Mouse (Mus musculus): Measurements from ENCODE around the gene AC170998.1.

The AC170998.1 gene

DNA sequence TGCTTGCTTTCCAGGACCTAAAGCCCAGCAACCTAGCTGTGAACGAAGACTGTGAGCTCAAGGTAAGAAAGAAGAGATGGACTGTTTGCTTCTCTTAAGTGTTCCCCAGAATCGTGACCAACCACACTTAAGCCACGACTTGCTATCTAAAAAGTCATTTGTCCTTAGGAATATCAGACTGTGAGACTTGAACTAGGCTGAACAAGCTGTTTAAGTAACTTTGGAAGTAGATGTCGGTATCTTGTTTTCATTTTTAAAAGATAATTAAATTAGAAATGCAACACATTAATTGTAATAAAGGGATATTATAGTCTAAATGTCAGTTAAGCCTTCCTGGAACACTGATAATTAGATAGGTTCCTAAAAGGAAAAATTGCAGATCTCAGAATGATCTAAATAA lies at the start of gene AC170998.1:
TSS of gene AC170998.1 (plus strand) at position 301 of the 400 bp plus-strand sequence.
- DNase-seq (ENCODE audit: low read depth) = no peak

DNA sequence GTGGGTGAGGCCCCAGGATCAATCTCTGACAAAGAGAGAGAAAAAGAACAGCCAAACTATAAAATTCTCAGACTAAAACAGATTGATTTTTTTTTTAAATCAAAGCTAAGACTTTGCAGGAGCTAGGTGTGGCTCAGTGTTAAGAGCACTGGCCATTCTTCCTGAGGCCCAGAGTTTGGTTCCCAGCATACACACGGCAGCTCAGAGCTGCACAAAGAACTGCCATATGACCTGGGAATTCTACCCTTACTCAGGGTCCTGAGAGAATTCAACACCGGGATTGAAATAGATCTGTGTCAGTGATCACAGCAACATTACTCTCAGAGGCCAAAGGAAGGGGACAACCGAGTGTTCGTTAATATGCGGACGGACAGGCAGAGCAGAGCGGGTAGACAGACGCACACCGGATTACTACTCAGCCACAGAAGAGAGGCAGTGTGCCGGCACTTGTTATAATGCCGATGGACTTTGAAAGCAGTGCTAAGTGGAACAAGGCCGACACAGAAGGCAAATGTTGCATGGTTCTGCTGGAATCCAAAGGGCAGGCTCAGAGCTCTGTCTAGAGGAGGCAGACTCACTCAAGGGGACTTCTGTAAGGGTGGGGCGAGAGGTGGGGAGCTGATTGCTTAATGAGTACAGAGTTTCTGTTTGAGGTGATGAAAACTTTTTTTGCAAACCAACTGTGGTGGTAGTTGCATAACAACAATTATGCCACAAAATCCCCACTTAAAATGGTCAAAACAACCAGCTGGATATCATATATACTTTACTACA lies 43.4 kb upstream of the AC170998.1 start:
- DNase-seq (ENCODE audit: low read depth) = no peak

DNA sequence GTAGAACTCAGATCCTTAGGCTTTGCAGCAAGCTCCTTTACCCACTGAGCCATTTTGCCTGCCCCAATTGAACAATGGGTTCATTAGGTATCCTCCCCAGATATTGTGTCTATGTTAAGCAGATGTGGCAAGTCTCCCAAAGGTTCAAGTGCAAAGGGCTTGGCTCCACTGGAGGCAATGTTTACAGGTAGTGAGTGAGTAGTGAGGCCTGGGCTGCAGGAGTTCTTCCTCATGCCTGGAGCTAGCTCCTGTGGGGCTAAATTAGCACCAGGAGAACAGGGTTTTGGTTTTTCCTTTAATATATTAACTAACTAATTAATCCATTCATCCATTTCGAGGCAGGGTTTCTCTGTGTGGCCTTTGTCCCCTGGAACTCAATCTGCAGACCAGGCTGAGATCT lies 42.3 kb upstream of the AC170998.1 start:
- no peak for DNase-seq (ENCODE audit: low read depth)

DNA sequence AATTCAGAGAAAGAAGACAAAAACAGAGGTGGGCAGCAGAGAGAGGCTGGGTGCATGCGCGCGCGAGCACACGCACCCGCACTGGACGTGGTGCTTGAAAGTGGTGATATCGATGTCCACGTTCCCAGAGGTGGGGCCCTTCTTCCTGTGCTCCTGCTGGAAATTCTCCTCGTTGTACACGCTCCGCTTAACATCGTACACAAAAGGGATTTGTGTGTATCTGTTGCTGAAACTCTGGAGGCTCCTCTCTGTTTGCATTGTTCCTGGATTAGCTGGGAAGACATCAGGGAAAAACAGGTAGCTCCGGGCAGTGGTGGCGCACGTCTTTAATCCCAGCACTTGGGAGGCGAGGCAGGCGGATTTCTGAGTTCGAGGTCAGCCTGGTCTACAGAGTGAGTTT lies 41.3 kb upstream of the AC170998.1 start:
- DNase-seq (ENCODE audit: low read depth) = no peak

DNA sequence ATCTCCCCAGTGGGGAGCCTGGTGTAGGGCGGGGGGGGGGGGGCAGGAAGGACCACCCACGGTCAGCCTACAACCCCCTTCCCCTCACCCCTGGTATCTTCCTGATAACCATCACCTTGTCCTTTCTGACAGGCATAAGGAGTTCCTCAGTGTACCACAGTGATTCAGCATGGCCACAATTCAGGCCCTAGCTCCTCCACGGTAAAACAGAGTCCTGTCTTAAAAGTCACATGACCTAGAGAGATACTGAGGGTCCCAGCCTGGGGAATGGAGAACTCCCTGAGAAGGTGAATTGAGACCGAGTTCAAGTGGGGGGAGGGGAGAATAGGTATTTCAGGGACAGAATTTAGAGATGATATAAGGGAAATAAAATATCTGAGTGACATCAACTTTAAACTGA lies 38.5 kb upstream of the AC170998.1 start:
- no peak for DNase-seq (ENCODE audit: low read depth)

DNA sequence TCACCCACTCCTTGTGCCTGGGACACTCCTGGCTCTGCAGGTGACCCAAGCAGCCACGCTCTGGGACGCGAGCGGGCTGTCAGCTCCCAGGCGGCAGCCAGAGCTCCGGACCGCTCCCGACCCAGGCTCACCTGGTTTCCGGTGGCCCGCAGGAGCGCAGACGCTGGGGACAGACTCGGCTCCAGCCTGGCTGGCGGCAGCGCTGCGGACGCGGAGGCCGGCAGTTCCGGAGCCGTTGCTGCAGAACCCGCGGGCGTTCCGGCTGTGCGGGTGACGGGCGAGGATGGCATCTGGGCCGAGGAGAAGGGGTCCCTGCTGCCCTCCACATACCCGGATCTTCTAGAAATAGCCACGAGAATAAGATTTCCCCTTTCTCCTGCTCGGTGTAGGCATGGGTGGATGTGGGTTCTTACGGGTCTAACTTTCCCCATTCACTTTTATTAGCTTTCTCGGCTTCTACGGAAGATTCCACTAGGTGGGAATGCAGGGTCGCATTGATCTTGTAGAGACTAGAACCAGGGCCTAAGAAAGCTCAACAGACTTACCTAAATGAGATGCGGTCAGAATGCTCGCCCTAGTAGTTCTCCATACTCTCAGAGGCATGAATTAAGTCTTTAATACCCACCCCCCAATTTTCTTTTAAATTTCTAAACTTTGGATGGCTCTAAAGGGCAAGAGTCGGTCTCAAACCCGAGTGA lies 36.1 kb upstream of the AC170998.1 start, which contains the start of gene Slc26a8:
TSS of gene Slc26a8 (minus strand) at position 648 of the 698 bp plus-strand sequence.
- DNase-seq (ENCODE audit: low read depth) = peak; percentile 51

DNA sequence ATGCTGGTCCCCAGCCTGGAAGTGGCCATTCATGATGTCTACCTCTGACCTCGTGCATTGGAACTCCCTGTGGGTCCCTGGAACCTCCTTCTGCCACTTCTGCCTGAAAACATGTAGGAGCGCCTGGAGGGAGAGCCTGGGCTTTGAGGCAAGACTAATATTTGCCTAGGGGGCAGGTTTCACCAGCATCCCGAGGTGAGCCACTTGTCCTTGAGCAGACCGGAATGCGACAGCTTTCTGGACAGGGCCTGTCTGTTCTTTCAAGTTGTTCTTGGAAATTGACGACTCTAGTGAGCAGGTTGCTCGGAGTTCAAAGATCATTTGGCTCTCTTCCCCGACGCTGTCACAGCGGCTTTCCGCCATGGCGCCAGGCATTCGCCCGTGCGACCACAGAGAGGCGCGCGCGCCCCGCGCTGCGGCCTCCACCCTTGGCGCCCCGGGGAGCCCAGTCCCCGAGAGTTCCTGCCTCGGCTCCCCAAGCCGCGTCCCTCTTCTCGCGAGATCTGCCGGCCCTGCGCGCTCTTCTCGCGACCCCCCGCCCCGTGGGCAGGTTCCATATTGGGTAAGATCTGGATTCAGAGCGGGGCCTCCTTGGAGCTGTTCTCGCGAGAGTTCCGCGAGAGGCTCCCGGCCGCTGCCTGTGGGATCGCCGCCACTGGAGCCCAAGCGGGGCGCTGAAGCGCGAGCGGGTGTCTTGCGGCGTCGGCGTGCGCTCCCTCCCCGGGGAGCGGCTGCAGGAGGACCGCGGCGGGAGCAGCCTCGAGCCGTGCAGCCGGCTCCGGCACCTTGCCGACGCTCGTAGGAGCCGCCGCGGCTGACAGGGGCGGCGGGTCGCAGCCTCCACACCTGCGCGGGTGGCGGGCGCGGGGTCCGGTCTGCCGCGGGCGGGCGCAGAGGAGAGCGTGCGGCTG lies 34.9 kb upstream of the AC170998.1 start, which contains the start of gene Mapk14:
TSS of gene Mapk14 (plus strand) at position 554 of the 911 bp plus-strand sequence.
- peak; percentile 100 for DNase-seq (ENCODE audit: low read depth)

DNA sequence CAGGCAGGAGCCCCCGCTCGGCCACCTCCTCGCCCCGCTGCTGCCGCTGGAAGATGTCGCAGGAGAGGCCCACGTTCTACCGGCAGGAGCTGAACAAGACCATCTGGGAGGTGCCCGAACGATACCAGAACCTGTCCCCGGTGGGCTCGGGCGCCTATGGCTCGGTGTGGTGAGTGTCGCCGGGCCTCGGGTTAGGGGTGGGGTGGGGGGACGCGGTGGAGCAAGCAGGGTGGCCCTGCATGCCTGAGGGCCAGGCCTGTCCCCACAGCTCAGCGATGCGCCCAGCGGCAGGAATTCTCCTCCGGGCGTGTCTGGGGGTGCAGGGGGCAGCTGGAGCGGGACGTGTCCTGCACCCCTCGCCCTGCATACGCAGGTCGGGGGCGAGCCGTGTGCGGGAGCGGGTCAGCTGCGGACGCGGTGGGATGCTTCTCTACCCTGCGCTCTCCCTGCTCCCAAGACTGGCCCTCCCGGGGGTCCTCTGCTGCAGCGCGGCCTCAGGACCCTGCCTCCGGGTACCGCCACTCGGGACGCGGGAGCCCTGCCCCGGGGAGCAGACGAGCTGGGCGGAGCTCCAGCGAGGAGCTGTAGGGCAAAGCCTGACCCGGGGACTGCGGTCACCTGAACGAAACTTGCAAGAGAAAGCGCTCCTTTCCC lies 34.1 kb upstream of the AC170998.1 start:
- no peak for DNase-seq (ENCODE audit: low read depth)

DNA sequence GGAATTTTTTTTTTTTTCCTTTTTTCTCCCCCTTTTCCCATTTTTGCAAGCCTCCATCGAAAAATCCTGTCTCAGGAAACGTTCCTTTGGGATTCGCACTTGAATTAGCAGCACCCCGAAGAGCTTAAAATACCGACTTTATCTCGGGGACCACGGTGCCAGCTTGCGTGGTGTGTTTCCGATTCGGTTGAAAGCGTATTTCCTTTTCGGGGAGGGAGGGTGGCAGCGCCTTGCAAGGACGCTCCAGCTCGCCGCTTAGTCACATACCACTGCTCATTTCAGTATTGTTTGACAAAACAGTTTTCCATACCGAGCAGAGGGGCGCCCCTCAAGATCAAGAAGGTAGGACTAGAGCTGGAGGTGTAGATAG lies 33.6 kb upstream of the AC170998.1 start:
- peak; percentile 88 for DNase-seq (ENCODE audit: low read depth)

DNA sequence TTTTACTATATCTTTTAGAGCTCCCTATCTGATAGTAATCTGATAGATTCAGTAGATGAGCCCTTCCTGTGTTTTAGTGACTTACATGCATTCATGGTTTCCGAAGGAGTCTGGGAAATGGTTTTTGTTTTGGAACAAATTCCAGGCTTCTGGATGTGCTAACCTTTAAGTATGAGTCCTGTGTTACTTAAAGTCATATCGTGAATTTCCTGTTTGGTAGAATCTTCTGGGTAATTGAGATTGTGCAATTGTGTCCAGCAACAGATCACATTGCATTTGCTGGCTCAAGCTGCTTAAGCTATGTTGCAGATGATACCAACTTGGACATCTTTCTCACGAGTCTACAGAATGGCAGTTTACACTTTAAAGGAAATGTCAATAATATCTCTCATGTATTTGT lies 32.8 kb upstream of the AC170998.1 start:
- peak; percentile 44 for DNase-seq (ENCODE audit: low read depth)

DNA sequence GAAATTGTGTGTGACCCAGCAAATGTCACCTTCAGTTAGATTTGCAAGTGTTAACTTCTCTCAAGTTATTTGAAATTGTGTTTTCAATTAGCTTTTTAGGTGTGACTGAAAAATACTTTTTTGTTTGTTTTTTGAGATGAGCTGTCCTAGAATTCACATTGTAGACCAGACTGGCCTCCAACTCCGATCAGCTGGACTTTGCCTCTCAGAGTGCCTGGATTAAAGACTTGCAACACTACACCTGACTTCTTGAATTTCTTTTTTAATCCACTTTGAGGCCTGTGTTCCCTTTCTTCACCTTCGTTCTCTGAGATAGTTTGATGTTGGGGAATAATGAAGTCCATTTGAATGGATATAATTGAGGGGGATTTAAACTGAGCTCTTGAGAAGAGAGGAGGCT lies 31.8 kb upstream of the AC170998.1 start:
- DNase-seq (ENCODE audit: low read depth) = no peak

DNA sequence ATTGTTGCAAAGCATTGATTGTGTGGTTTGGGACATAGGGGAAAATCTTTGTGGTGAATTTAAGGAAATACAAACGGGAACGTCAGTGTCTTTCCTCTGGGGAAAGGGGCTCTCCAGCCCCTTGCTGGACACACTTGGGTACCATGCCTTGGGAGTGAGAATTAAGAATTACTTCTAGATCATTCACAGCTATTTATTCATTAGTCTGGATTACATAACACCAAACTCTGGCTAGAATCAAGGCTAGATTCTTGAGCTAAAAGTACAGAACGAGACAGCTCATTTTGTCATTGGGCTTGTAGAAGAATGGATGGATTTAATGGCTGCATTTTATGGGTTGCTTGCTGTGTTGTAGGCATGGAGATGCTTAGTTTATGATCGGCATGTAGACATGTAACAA lies 31.1 kb upstream of the AC170998.1 start:
- no peak for DNase-seq (ENCODE audit: low read depth)

DNA sequence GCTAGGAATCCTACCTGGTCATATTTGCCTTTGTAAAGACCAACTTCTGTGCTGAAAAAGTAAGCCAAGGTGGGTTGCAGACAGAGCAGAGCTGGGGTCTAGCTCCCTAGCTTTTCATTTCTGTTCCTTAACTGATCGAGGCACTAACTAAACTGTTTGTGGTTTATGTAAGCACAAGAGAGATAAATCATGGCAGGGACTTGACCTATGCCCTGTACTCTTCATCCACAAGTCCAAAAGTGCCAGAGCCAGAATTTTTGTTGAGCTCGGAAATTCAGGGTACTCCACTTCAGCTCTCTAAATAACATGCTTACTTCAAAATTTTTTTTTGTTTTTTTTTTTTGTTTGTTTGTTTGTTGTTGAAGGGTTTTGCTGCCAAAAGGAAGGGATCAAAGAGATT lies 29.2 kb upstream of the AC170998.1 start:
- DNase-seq (ENCODE audit: low read depth) = no peak

DNA sequence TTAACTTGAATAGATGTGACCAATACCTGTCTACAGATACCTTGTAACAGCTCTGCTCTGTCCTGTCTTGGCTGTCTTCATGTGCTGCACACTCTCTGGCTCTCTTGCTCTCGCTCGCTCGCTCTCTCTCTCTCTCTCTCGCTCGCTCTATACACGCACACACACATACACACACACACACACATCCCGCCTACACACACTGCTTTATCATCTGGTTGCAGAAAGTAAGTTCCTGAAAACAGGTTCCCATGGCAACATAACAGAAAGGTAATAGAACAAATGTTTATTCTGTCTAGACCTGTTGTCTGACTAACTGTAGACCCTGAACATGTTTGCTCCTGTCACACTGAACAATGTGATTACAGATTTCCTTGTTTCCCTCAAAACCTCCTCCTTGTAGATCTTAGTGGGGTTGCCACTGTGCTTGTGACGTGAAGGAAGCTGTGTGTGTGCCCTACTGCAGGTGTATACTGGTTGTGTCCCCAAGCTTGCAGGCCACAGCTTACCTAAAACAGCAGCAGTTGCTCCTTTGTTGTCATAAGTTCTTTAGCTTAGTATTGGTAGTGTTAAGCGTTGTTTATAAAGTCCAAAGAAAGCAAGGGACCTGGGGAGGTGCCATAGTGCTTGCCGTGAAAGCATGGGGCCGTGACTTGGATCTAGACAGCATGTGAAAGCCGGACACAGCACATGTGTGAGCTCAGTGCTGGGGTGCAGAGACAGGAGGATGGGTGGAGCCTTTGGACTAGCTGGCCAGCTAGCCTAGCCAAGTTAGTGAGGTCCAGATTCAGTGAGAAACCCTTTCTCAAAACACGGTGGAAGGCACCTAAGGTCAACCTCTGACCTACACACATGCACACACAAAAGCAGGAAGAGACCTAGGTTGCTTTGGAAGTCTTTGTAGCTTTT lies 28.3 kb upstream of the AC170998.1 start:
- DNase-seq (ENCODE audit: low read depth) = peak; percentile 85

DNA sequence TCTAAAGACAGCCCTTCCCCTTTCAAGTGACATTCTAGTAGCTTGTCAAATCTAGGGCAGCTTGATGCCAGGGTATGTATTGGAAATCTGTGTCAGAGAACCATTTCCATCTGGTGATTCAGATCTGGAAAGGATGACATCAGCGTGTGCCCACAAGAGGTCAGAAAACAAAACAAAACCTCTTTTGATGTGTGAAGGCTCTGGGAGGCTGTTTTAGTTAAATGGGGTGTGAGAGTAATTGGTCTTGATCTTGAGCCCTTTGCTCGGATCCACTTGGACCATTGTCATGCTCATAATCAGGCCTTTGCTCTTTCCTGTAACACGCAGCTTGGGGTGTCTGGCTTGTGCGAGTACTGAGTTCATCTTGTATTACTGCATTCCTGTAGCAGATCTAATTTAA lies 27.6 kb upstream of the AC170998.1 start:
- DNase-seq (ENCODE audit: low read depth) = peak; percentile 86

DNA sequence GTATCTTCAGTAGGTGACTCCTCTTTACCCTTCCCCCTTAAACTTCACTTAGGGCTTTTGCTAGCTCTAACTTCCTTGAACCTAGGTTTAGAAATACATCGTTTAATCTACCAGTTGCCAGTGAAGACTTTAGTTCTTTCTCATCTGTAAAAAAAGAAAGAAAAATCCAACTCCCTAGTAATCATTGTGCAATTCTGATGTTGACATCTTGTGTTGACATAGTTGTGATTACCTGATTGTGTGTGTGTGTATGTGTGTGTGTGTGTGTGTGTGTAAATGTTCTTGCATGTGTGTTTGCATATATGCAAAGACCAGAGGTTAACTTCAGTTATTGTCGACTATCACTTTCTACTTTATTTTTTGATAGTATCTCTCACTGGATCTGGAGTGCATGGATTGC lies 27.2 kb upstream of the AC170998.1 start:
- DNase-seq (ENCODE audit: low read depth) = no peak

DNA sequence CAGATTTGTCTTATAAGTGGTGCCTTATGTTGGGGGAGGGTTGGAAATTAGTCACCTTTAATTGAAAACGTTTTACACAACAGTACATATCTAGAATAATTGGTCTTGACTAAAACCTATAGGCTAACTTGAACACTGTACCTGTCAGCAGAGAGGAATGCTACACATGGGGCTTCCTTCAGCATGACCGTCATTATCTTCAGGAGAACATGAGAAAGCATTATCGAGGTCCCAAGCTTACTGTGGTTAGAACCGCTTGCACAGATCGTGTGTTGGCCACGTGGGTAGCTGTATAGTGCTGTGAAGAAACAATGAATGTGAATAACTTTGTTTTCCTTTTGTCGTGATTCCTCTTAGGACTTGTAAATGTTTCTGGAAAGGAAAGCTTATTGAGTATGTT lies 26.1 kb upstream of the AC170998.1 start:
- peak; percentile 55 for DNase-seq (ENCODE audit: low read depth)

DNA sequence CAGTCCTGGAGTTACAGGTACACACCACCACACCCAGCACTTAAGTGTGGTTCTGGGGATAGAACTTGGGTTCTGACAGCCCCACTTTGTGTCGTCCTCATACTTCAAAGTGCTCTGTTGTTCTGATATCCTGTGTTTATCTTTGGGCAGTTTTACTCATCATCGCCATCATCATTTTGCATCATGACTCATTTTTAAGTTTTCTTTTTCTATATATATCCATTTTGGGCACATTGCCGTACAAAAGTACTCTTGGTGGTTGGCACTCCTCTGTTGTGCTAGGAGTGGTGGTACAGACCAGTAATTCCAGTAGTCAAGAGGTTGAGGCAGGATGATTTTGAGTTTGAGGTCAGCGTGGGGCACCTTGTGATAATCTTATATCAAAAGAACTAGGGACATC lies 24.7 kb upstream of the AC170998.1 start:
- peak; percentile 73 for DNase-seq (ENCODE audit: low read depth)

DNA sequence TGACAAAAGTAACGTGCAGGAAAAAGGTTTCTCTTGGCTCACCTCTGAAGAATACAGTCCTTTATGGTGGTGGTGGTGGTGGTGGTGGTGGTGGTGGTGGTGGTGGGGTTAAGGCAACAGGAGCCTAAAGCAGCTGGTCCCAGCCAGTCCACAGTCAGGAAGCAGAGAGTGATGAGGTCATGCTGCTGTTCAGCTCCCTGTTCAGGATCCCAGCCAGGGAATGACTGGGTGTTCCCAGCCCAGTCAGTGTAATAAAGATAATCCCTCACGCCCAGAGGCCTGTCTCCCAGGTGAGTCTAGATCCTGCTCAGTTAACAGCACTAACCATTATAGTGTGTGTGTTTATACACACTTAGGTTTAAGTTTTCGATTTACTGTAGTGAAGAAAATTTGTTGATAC lies 24.1 kb upstream of the AC170998.1 start:
- no peak for DNase-seq (ENCODE audit: low read depth)

DNA sequence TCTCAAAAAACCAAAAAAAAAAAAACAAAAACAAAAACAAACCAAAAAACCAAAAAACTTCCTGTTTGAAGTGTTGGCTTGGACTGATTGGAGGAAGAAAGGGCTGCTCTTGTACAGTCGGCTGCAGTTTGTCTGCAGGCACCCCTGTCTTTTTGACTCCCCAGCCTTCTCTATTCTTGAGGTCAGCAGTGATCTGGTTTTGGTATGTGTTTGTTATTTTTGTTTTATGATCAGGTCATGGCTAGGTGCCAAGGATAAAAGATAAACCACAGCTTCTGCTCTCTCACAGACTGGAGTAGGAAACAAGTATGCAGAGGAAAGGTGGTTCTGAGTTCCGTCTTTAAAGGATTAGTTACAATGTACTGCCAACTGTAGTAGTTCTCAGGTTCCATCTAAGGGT lies 23.2 kb upstream of the AC170998.1 start:
- peak; percentile 60 for DNase-seq (ENCODE audit: low read depth)

DNA sequence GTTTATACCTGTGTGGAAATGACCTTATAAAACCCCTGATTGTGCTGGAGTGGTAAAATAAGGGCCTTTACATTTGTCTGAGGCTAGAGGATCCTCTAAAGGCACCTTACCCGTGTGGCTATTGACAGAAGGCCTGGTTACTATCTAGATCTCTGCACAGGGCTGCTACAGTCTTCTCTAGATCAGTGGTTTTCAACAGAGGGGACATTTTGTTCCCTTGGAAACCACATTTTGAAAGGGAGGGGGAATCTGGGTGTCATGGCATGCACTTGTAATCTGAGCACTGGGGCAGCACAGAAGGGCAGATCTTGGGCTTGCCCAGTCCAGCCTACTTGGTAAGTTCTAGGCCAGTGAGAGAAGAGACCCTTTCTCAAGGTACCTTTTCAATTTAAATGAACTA lies 19.2 kb upstream of the AC170998.1 start:
- DNase-seq (ENCODE audit: low read depth) = no peak

All from induced T-regulatory cell, adult 2 months (primary cell).